Mouse (Mus musculus): ENCODE measurements at regions not wholly inside any gene's neighbourhood (a gene's known extent, or its start where the extent isn't known, plus 50 kb on each side); places are given as distances from the start of the nearest gene placed in this dataset.
A peak's percentile ranks its signal among the peaks of the same experiment; 100 is the strongest.

- DNase-seq (ENCODE audit: low spot score in 2 of 2): no peak
These were observed 911.9 kb downstream of the Speer2 start for GRCm38 (mm10) chr16:68951508-68952236.

- peak; percentile 18 to 50 for DNase-seq (ENCODE audit: low spot score in 2 of 2)
These were observed 952.7 kb downstream of the Speer2 start for GRCm38 (mm10) chr16:68910821-68911220.

GRCm38 (mm10) chr16:68898136-68898535 lies 965.4 kb downstream of the Speer2 start:
- no peak for DNase-seq (ENCODE audit: low spot score in 2 of 2)

- DNase-seq (ENCODE audit: low spot score in 2 of 2): no peak
These were observed 1014.8 kb downstream of the Speer2 start for GRCm38 (mm10) chr16:68848733-68849132.

Measured in right cerebral cortex, adult 2 months (tissue).